Comparison of ENCODE assay signal across 31 mouse cellular contexts in the genomic region with DNA sequence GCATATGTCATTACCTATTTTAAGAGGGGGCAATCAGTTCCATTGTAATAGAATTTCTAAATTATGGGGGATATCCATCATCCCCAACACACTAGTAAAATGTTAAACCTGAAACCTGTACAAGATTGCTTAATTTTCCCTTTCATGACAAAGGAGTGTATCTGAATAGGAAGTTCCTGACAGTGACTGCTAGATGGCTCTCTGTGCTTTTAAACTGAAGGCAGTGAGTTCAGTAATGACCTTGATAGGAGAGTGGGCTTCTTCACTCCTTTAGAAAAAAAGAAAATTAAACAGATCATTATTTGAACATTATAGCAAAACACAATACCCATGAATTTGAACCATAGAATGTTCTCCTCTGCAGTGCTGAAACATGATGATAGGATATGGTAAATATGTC. TPM values are rescaled to one million over a fixed set of nuclear protein-coding genes. Genes with fewer than 3 reads are reported as not detected.
DNase-seq lines count a peak whose midpoint lies in the region; ATAC-seq and TF ChIP-seq lines count a peak whose summit lies in the region.
"Had no signal": no experiment of that assay in that cellular context is flagged by ENCODE, and none has a peak within 500 bp of the region (broad histone marks: within the 10 kb centered on the region; RNA-seq: fewer than 3 reads in every experiment).

No protein-coding gene starts in this region.

- TF ChIP-seq POLR2A in brain, embryonic 14.5 days (IDR thresholded peaks at IDR 0.05; ENCODE audit: borderline replicate concordance, extremely low read depth, insufficient read depth, insufficient read length, poor library complexity, severe bottlenecking): no peak

- no peaks in the 10 kb centered on the region for H3K36me3 ChIP-seq in hindbrain, embryonic 14.5 days (replicated peaks; ENCODE audit: control insufficient read depth, insufficient read depth)
- H3K36me3 ChIP-seq in hindbrain, embryonic 10.5 days: no peaks in the 10 kb centered on the region
- no peaks in the 10 kb centered on the region for H3K36me3 ChIP-seq in midbrain, embryonic 15.5 days (replicated peaks)
- H3K36me3 ChIP-seq in midbrain, embryonic 16.5 days (ENCODE audit: control insufficient read depth, insufficient read depth, low read length): no peaks in the 10 kb centered on the region
- H3K36me3 ChIP-seq: limb, embryonic 13.5 days; lung, embryonic 15.5 days; midbrain, embryonic 12.5 days; neural tube, embryonic 12.5 days had no signal

- no peak overlapping the region for H3K9ac ChIP-seq in hindbrain, embryonic 14.5 days
- no peak overlapping the region for H3K9ac ChIP-seq in midbrain, embryonic 15.5 days
- H3K9ac ChIP-seq in midbrain, embryonic 16.5 days (ENCODE audit: low read depth, low read length): no peak overlapping the region
- H3K9ac ChIP-seq: limb, embryonic 13.5 days; lung, embryonic 15.5 days; midbrain, embryonic 12.5 days; neural tube, embryonic 12.5 days had no signal

- H3K4me2 ChIP-seq in hindbrain, embryonic 14.5 days (replicated peaks): no peak overlapping the region
- H3K4me2 ChIP-seq in midbrain, embryonic 15.5 days: no peak overlapping the region
- no peak overlapping the region for H3K4me2 ChIP-seq in midbrain, embryonic 16.5 days (ENCODE audit: low read length)
- H3K4me2 ChIP-seq: heart, embryonic 11.5 days; limb, embryonic 13.5 days; liver, embryonic 11.5 days; lung, embryonic 15.5 days; midbrain, embryonic 12.5 days; neural tube, embryonic 12.5 days had no signal

- H3K27me3 ChIP-seq in hindbrain, embryonic 14.5 days (ENCODE audit: control insufficient read depth, insufficient read depth, low read length): no peaks in the 10 kb centered on the region
- H3K27me3 ChIP-seq in hindbrain, embryonic 10.5 days (ENCODE audit: insufficient read depth, poor library complexity, severe bottlenecking): no peaks in the 10 kb centered on the region
- H3K27me3 ChIP-seq in midbrain, embryonic 15.5 days (replicated peaks): no peaks in the 10 kb centered on the region
- no peaks in the 10 kb centered on the region for H3K27me3 ChIP-seq in midbrain, embryonic 16.5 days (ENCODE audit: control insufficient read depth, insufficient read depth, low read depth, low read length)
- H3K27me3 ChIP-seq: lung, embryonic 15.5 days; midbrain, embryonic 12.5 days; neural tube, embryonic 12.5 days had no signal

- peak; percentile 83 for DNase-seq in cerebellum, adult 9-10 months
- no peak for DNase-seq in cerebellum, postnatal 36 days
- peak; percentile 42 for DNase-seq in hindbrain, embryonic 14.5 days (ENCODE audit: low spot score)
- DNase-seq in hindbrain, embryonic 10.5 days (ENCODE audit: low spot score): no peak
- DNase-seq in brain, embryonic 14.5 days (ENCODE audit: low read depth): peak; percentile 63
- DNase-seq in heart, postnatal 25 days (ENCODE audit: low spot score): no peak
- DNase-seq: adrenal gland, postnatal 14 days; gastrocnemius, adult 2 months; gastrocnemius, postnatal 36 days; heart, adult 18-20 months; kidney, adult 8-10 months; kidney, postnatal 10 days; retina, postnatal 1 day; right cerebral cortex, postnatal 14 days; thymus, postnatal 4 days had no signal

- H3K9me3 ChIP-seq in hindbrain, embryonic 14.5 days (ENCODE audit: control insufficient read depth, low read length): no peaks in the 10 kb centered on the region
- no peaks in the 10 kb centered on the region for H3K9me3 ChIP-seq in hindbrain, embryonic 10.5 days
- H3K9me3 ChIP-seq in midbrain, embryonic 15.5 days: no peaks in the 10 kb centered on the region
- H3K9me3 ChIP-seq in midbrain, embryonic 16.5 days (replicated peaks; ENCODE audit: control insufficient read depth, low read length, poor library complexity, severe bottlenecking): no peaks in the 10 kb centered on the region
- H3K9me3 ChIP-seq: limb, embryonic 13.5 days; lung, embryonic 15.5 days; midbrain, embryonic 12.5 days; neural tube, embryonic 12.5 days had no signal

- no peak overlapping the region for H3K27ac ChIP-seq in hindbrain, embryonic 14.5 days
- no peak overlapping the region for H3K27ac ChIP-seq in hindbrain, embryonic 10.5 days
- no peak overlapping the region for H3K27ac ChIP-seq in midbrain, embryonic 15.5 days
- no peak overlapping the region for H3K27ac ChIP-seq in midbrain, embryonic 16.5 days (ENCODE audit: low read length)
- H3K27ac ChIP-seq: gastrocnemius, adult 2 months; limb, embryonic 13.5 days; lung, embryonic 15.5 days; midbrain, embryonic 12.5 days; neural tube, embryonic 12.5 days had no signal

- intact Hi-C loops in heart, postnatal 25 days (cut with DNase I): no loop called here

- no peak for ATAC-seq in hindbrain, embryonic 14.5 days (ENCODE audit: low FRiP score)
- ATAC-seq in midbrain, embryonic 15.5 days (replicated peaks): peak; percentile 59; the same call in 1 of the 2 replicates
- ATAC-seq in midbrain, embryonic 16.5 days: no peak
- ATAC-seq: CD4-positive, CD25-positive, alpha-beta regulatory T cell, adult 4 months; intestine, embryonic 16.5 days had no signal

- TF ChIP-seq CTCF in brain, embryonic 14.5 days (IDR thresholded peaks at IDR 0.05; ENCODE audit: borderline replicate concordance, extremely low read depth, insufficient read depth, insufficient read length): no peak

- no peak overlapping the region for H3K4me3 ChIP-seq in hindbrain, embryonic 14.5 days (replicated peaks; ENCODE audit: low read length)
- H3K4me3 ChIP-seq in hindbrain, embryonic 10.5 days: no peak overlapping the region
- no peak overlapping the region for H3K4me3 ChIP-seq in midbrain, embryonic 15.5 days
- no peak overlapping the region for H3K4me3 ChIP-seq in midbrain, embryonic 16.5 days (ENCODE audit: low read depth, low read length)
- H3K4me3 ChIP-seq: erythroblast, embryonic 14.5 days; gastrocnemius, adult 2 months; limb, embryonic 13.5 days; lung, embryonic 15.5 days; midbrain, embryonic 12.5 days; neural tube, embryonic 12.5 days had no signal

- H3K4me1 ChIP-seq in hindbrain, embryonic 14.5 days (replicated peaks; ENCODE audit: control insufficient read depth, insufficient read depth, low read length): no peaks in the 10 kb centered on the region
- H3K4me1 ChIP-seq in hindbrain, embryonic 10.5 days (replicated peaks): peaks cover 12% of the 10 kb centered on the region
- no peaks in the 10 kb centered on the region for H3K4me1 ChIP-seq in midbrain, embryonic 15.5 days
- H3K4me1 ChIP-seq in midbrain, embryonic 16.5 days (ENCODE audit: control insufficient read depth, insufficient read depth, low read length): peaks cover 2% of the 10 kb centered on the region; the same call in 1 of the 2 replicates
- H3K4me1 ChIP-seq: lung, embryonic 15.5 days; midbrain, embryonic 12.5 days; neural tube, embryonic 12.5 days had no signal

RNA-seq across cellular contexts. Expression of gene Olfm3, which starts 3.7 kb away (rescaled TPM):
- polyA plus RNA-seq in hindbrain, embryonic 14.5 days (2014; fragmentation: Nextera tagmentation; extraction: Ambion mirVana): 25.6 and 32.1 TPM in 2 replicates
- 0.47 and 0.72 TPM in 2 replicates for polyA plus RNA-seq in hindbrain, embryonic 10.5 days (2016; fragmentation: Nextera tagmentation; extraction: Ambion mirVana)
- 14.3 and 16.9 TPM in 2 replicates for polyA plus RNA-seq in midbrain, embryonic 15.5 days (2015; fragmentation: Nextera tagmentation; extraction: Ambion mirVana)
- 17.6 and 22.6 TPM in 2 replicates for polyA plus RNA-seq in midbrain, embryonic 16.5 days (2015; fragmentation: Nextera tagmentation; extraction: Ambion mirVana)
- 2.9 and 6.7 TPM in 2 replicates for polyA plus RNA-seq in brain, embryonic 14.5 days (2012; rRNA removed)
- not detected for total RNA-seq in heart, postnatal 25 days (2021)
- total RNA-seq: gastrocnemius, adult 2 months; gastrocnemius, postnatal 36 days; heart, adult 18-20 months; hematopoietic stem cell, adult 5-6 weeks; megakaryocyte progenitor cell, adult 5-6 weeks had no signal
- polyA plus RNA-seq: CD4-positive, CD25-positive, alpha-beta regulatory T cell, adult 4 months; erythroblast, embryonic 14.5 days; heart, embryonic 11.5 days; heart, postnatal 0 days; small intestine, adult 2 months; testis, adult 2 months had no signal

Comparison
In these comparisons a context has a peak if more than half of its experiments do, and no peak if none do; other contexts are left out.
1. DNase-seq: peak in cerebellum, adult 9-10 months (single experiment), hindbrain, embryonic 14.5 days (single experiment) and brain, embryonic 14.5 days (single experiment); none in cerebellum, postnatal 36 days (0 of 2), hindbrain, embryonic 10.5 days (single experiment) and heart, postnatal 25 days (single experiment).